Mouse (Mus musculus) WW6 (cell line): ENCODE results near the gene Adgrd1.
"Not testable (repeated sequence)": the region's sequence is repeated elsewhere in the genome, so short reads cannot be mapped to it uniquely, and the experiment has no call there.

Experiments used
- DNase-seq: peaks from one replicate; pipeline ENCODE4 v3.0.0-alpha.2; 2013; ENCODE audit warnings: low read depth, low spot score

Adgrd1 gene

GRCm38 (mm10) chr5:129093158-129093557, 3.4 kb upstream of the Adgrd1 start:
- DNase-seq: no peak

- no peak for DNase-seq
Observed at GRCm38 (mm10) chr5:129094236-129094635, 2.3 kb upstream of the Adgrd1 start.

GRCm38 (mm10) chr5:129104043-129104442, 7.5 kb downstream of the Adgrd1 start:
- DNase-seq: no peak

DNA sequence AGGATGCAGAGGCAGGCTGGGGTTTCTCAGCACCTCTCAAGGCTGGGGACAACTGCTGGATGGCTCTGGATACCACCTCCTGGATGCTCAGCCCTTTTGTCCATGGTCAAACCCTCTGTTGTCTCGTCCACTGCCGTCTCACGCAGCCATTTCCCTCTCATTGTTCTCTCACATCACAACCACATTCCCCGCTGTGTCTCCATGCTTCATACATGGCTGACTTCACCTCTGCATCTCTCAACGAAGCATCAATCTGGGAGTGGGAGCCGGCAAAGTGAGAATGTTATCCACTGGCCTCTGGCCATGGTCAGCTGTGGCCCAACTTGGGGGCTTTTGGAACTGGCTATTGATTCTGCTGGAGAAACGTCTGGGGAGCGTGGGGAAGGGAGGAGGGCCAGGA, 15.2 kb downstream of the Adgrd1 start:
- DNase-seq: no peak

DNA sequence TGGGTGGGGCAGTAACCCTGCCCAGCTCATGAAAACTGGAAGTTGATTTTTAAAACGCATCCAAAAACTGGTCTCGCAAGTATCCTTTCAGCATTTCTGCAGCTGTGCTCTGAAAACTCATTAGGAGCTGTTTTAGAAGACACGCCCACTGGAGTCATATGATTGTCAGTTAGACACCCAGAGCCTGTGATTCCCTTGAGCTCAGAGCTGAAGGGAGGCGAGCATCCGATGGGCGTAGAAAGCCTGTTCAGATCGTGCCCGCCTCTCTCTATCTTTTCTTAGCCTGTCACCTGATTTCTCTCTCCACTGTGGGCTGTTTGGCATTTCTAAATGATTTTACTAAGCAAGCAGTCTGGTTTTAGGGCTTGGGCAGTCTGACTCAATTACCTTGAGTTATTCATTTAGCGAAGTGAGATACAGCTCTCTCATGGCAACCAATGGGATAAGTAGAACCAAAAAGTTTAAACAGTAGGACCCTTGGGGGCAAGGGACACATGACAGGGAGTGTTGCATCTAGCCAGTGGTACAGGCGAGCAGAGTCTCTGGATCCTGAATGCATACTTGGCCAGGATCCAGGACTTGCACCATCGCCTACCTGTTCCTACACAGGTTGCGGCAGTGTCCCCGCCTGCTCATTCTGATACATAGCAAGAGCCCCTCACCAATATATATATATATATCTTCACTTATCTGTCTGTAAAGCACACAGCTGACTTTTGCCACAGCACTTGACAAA, 17.4 kb downstream of the Adgrd1 start:
- DNase-seq: no peak

DNA sequence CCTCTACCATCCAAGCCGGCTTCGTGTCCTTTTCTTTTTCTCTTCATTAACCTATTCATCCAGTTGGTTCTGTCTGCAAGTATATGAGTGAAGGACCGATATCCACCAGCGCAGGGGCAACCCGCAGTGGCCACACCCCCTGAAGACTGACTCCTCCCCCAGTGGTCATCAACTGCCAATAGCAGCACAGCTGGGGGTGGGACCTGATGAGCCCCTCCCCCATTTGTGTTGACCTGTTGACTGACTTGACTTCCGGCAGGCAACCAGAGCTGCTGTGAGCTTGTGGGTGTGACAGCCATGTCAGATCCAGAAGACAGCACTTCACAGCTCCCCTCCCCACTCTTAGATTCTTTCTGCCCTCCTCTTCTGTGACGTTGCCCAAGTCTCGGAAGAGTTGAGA, 19.7 kb downstream of the Adgrd1 start:
- peak; percentile 52 for DNase-seq

- DNase-seq: no peak
Observed at GRCm38 (mm10) chr5:129117593-129118113, 21.1 kb downstream of the Adgrd1 start.

DNA sequence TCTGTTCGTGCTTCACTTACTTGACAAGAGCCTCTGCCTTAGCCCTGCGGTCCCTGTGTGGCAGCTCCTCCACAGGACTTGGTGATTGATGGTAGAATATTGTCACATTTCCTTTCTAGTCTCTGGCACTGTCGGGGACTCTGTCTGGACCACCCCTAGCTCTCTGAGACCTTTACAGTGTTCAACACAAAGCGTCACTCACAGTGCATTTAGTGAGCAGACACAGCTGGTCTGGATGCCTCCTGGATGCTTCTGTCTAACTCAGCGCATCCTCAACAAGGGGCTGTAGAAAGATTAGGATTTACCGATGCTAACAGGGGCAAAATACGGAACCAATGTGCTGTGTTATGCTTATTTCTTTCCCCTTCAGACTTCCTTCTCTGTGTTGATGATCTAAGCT, 22.0 kb downstream of the Adgrd1 start:
- no peak for DNase-seq

DNA sequence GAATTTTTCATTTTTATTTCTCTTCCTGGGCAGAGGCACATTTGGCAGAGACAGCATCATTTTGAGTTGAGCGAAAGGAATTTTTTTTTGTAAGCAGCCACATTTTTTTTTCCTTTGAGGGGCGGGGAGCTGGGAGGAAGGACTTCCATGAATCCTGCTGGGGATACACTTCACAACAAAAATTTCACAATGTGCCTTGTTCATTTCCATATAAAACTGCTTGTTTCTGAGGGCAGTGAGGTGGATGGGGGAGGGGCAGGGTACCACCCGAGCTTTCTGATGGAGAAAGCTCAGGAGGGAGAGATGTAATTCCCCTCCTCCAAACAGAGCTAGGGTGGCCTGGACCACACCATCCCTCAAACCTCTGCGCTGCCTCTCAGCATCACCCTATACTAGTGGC, 22.6 kb downstream of the Adgrd1 start:
- no peak for DNase-seq

DNA sequence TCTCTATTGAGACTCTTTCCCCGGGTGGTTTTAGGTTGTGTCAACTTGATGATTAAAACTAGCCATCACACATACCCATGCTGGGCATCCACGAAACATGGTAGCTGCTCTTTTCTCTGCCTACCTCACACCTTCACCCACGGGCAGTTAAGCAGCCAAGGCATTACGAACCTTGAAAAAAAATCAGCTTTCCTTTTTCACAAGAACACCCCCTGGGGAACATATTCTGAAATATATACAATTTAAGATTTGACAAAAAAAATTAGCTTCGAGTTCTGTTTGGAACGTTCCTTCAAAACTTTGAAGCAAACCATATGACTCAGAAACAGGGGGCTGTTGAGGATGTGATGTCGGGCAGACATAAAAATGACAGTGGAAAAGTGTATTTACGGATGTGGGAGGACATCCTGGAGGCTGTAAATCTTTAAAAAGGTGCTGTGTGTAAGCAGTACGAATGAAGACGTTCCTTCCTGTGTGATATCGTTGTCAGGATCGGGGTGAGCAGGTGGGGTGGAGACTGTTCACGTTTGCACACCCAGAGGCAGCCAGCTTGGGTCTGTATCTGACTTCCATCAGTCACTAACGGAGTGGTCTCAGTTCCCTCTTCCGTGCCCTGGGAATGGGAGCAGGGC, 25.2 kb downstream of the Adgrd1 start:
- no peak for DNase-seq

DNA sequence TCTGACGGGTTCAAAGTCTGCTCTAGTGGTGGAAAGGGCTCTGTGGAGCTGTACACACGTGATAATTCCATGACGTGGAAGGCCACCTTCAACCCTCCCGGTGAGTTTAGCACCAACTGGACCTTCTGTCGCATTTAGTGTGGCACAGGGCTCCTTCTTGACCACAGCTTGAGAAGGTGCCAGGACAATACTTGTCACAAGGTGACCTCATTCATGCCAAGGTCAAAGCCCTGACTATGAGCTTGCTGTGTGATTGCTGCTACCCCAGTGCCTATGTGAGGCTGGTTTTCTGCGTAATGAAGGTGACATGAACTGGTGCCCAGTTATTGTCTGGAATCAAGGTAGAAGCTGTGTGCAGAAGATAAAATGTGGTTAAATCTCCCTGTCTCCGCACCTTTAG, 25.9 kb downstream of the Adgrd1 start:
- DNase-seq: no peak

DNA sequence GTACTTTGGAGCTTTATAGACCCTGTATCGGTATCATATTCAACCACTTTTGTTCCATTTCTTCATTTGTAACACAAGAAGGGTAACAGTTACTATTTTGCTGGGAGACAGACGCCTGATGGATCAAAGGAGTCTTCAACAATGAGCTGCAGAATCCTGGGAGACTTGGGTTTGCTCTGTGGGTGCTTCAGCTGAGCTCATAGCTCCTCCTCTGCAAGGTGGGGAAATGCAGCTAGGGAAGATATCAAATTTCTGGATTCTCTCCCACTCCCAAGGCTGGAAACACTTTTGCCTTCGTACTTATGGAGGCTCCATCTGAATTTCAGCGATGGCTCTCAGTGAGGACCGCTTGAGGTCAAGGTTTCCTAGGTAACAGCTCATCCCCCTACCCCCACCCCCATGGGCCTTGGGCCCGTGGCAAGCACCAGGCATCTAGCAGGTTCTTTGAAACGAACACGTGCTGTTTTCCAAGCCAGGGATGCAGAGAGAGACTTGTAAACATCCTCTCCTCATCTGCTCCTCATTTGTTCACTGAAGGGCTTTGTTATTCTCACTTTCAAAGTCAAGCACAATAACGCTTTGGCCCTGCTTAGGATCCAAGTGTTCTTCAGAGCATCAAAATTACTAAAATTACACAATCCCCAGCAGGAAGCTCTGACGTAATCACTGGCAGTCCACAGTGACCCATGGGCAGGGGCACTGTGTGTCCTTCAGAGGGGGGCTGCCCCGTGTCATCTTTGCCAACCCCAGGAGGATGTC, 27.7 kb downstream of the Adgrd1 start:
- no peak for DNase-seq

GRCm38 (mm10) chr5:129128310-129128709, 31.8 kb downstream of the Adgrd1 start:
- not testable (repeated sequence) for DNase-seq

DNA sequence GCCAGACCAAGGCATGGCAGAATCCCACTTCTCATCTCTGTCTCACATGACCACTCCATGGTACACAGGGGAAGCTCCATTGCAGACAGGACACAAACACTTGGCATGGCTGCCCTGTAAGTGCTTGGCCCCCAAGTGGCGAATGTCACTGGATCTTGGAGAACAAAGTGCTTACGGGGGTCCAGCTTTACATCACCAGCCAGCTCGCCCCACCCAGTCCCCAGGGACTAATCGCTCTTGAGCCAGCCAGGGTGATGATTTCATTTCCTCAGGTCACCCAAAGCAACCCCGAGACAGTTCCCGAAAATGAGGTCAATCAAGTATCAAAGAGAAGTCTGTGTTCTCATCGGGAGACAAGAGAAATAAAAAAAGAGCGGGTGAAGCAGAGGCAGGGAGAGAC, 33.8 kb downstream of the Adgrd1 start:
- no peak for DNase-seq

- no peak for DNase-seq
Observed at GRCm38 (mm10) chr5:129137405-129137804, 40.9 kb downstream of the Adgrd1 start.

DNA sequence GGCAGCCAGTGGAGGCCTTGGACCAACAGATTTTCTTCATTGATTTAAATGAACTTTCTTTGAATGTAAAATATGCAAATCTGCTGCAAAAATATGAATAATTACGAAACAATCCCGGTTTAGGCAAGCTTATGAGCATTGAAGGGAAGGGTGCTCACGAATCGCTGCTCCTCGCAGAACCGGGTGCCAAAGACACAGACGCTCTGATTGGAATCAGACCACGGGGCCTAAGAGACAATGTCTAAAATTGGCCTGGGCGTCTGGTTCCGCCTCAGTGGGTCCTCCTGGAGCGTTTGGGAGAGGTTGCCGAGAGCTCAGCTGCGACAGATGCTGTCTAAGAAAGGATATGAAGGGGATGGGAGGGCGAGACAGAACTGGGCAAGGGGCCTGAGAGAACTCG, 42.0 kb downstream of the Adgrd1 start:
- no peak for DNase-seq

DNA sequence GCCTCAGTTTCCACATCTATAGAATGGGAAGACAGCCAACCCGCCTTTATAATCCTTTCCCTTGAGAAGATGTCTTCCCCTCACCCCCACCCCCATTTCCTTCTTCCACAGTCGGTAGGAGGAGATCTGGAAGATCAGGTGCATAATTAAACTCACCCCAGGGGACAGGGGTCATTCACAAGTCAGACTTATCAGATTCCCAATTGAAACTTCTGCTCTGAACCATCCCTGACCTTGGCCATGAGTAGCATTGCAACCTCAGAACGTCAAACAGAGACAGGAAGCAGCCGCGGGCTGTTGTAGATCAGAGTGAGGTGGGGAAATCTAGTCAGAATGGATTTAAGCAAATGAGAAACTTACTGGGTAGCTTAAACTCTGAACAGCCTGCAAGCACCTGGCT, 46.3 kb downstream of the Adgrd1 start:
- no peak for DNase-seq

- DNase-seq: no peak
Observed at GRCm38 (mm10) chr5:129145307-129145935, 48.9 kb downstream of the Adgrd1 start.

- DNase-seq: no peak
Observed at GRCm38 (mm10) chr5:129146892-129147509, 50.5 kb downstream of the Adgrd1 start.

- no peak for DNase-seq
Observed at GRCm38 (mm10) chr5:129148485-129148884, 51.9 kb downstream of the Adgrd1 start.
